Mouse (Mus musculus) gastrocnemius, postnatal 10 days (tissue): ENCODE data around the gene Gm10428. TPM values are rescaled to one million over a fixed set of nuclear protein-coding genes. Genes with fewer than 3 reads are reported as not detected.

Experiments
- DNase-seq: peaks from one replicate; pipeline ENCODE4 v3.0.0; 2021; ENCODE audit warnings: mixed read lengths
- total RNA-seq, 2 experiments: library from RNA; stranded (reverse); gene quantifications; 2 replicates each; pipeline ENCODE4 v1.2.3; 2021

Gene Gm10428
- total RNA-seq, 2 experiments from 2014 or later, result not detected

GRCm38 (mm10) chr11:62788935-62789616, 36.2 kb downstream of the Gm10428 start, which contains the start of gene Zfp286:
Gene Zfp286 (minus strand): TSS chr11:62789462.
- peak; percentile 81 for DNase-seq

GRCm38 (mm10) chr11:62789617-62789936, 36.7 kb downstream of the Gm10428 start:
- no peak for DNase-seq

Other genes starting within 250 kb of the Gm10428 start
- gene Cenpv, start 213.8 kb upstream of the Gm10428 start, total RNA-seq, result 10 to 100 TPM; 14.0 to 21.9 TPM
- gene Ubb, start 201.9 kb upstream of the Gm10428 start, total RNA-seq, result 1,000 to 10,000 TPM; 1,047 to 1,133 TPM
- gene Trpv2, start 178.6 kb upstream of the Gm10428 start, total RNA-seq, result 1 to 10 TPM; 2.0 TPM
- 10 to 100 TPM; 14.5 to 19.1 TPM for gene Lrrc75a, start 104.6 kb upstream of the Gm10428 start, total RNA-seq
- gene Mmgt2, start 104.4 kb upstream of the Gm10428 start, total RNA-seq, result 10 to 100 TPM; 12.6 to 12.8 TPM
- gene Zfp287, start 21.2 kb upstream of the Gm10428 start, total RNA-seq, result 1 to 10 TPM; 2.3 to 3.4 TPM
- 1 to 10 TPM; 1.3 to 3.5 TPM for gene Zfp286, start 36.4 kb downstream of the Gm10428 start, total RNA-seq
- 10 to 100 TPM; 23.1 to 24.2 TPM for gene Trim16, start 67.1 kb downstream of the Gm10428 start, total RNA-seq
- gene Fbxw10, start 94.0 kb downstream of the Gm10428 start, total RNA-seq, result under 1 TPM; 0.23 to 0.68 TPM
- gene Tvp23b, start 126.4 kb downstream of the Gm10428 start, total RNA-seq, result 10 to 100 TPM; 11.3 to 15.2 TPM
- gene Cdrt4, start 198.1 kb downstream of the Gm10428 start, total RNA-seq, result under 1 TPM in 1 of 2 experiments, not detected in 1; 0.59 TPM